Mouse (Mus musculus): ENCODE measurements at regions not wholly inside any gene's neighbourhood (a gene's known extent, or its start where the extent isn't known, plus 50 kb on each side); places are given as distances from the start of the nearest gene placed in this dataset.
"Not testable (repeated sequence)": the region's sequence is repeated elsewhere in the genome, so short reads cannot be mapped to it uniquely, and the experiment has no call there.

GRCm38 (mm10) chrX:19903962-19904930, 155.1 kb upstream of the Chst7 start:
- DNase-seq, result peak; percentile 32 to 52

- DNase-seq, result peak in 1 of 2 experiments; percentile 1
Measured at GRCm38 (mm10) chrX:19906646-19907371, 152.6 kb upstream of the Chst7 start.

- DNase-seq, result no peak
Measured at GRCm38 (mm10) chrX:19917001-19917400, 142.4 kb upstream of the Chst7 start.

- not testable (repeated sequence) for DNase-seq
Measured at GRCm38 (mm10) chrX:19929376-19929775, 130.0 kb upstream of the Chst7 start.

GRCm38 (mm10) chrX:19929866-19930265, 129.5 kb upstream of the Chst7 start:
- DNase-seq, result no peak

- DNase-seq, result no peak
Measured at GRCm38 (mm10) chrX:19943305-19943704, 116.1 kb upstream of the Chst7 start.
